15 mouse cellular contexts compared by ENCODE assay signal in the genomic region with DNA sequence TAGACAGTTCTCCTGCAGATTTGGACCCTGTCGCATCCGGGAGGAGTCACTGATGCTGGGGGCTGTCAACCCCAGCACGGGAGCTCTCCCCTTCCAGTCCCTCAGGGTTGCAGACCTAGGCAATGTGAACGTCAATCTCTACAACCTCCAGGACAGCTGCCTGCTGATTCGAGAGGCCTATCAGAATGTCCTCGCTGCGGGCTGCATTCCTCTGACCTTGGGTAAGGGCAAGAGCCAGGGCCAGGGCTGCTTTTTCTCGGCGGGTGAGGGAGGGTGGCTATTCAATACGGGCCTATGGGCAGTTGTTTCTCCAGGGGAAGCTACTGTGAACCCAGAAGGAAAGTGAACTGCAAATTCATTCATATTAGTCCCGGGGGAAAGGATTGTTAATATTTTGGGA. TPM values are rescaled to one million over a fixed set of nuclear protein-coding genes. Genes with fewer than 3 reads are reported as not detected.
DNase-seq lines count a peak whose midpoint lies in the region; TF ChIP-seq lines count a peak whose summit lies in the region.
"Had no signal": no experiment of that assay in that cellular context is flagged by ENCODE, and none has a peak within 500 bp of the region (broad histone marks: within the 10 kb centered on the region; RNA-seq: fewer than 3 reads in every experiment).

No protein-coding gene starts in this region.

- H3K9ac ChIP-seq in liver, adult 2 months (ENCODE audit: low read depth, low read length) = peak overlapping the region; percentile 78

- H3K4me1 ChIP-seq in liver, adult 2 months (ENCODE audit: control insufficient read depth, insufficient read depth, low read length) = peaks cover 18% of the 10 kb centered on the region
- H3K4me1 ChIP-seq in embryonic facial prominence, embryonic 10.5 days = peaks cover 23% of the 10 kb centered on the region

- H3K9me3 ChIP-seq in embryonic facial prominence, embryonic 10.5 days = no peaks in the 10 kb centered on the region
- H3K9me3 ChIP-seq: G1E had no signal

- H3K79me2 ChIP-seq in liver, adult 2 months (ENCODE audit: control insufficient read depth, insufficient read depth, low read length) = peaks cover 15% of the 10 kb centered on the region; the same call in 1 of the 2 replicates

- intact Hi-C loops in heart, postnatal 10 days (cut with DNase I) = no loop called here
- intact Hi-C loops in left cerebral cortex, postnatal 36 days (cut with DNase I) = no loop called here

- peak overlapping the region; percentile 93 for H3K27ac ChIP-seq in liver, adult 2 months (replicated peaks; ENCODE audit: insufficient read depth, low read depth, low read length)
- no peak overlapping the region for H3K27ac ChIP-seq in embryonic facial prominence, embryonic 10.5 days (replicated peaks)

- 0 out of 2 replicates have a peak, but pooled peaks have one; percentile 26 for TF ChIP-seq POLR2A in liver, adult 2 months (IDR thresholded peaks at IDR 0.05; ENCODE audit: extremely low read depth, insufficient read depth, low read length)

- 15% methylated on average over 11 of the region's 11 CpGs for WGBS in liver, adult 2 months
- WGBS in embryonic facial prominence, embryonic 10.5 days = 36% methylated on average over 11 of the region's 11 CpGs

- H3K27me3 ChIP-seq in liver, adult 2 months (ENCODE audit: control insufficient read depth, insufficient read depth, low read length) = no peaks in the 10 kb centered on the region
- peaks cover 15% of the 10 kb centered on the region; the same call in 1 of the 2 replicates for H3K27me3 ChIP-seq in embryonic facial prominence, embryonic 10.5 days (replicated peaks; ENCODE audit: low read depth, poor library complexity, severe bottlenecking)

- TF ChIP-seq CTCF in liver, adult 2 months (IDR thresholded peaks at IDR 0.05; ENCODE audit: low read depth, low read length) = no peak

- DNase-seq in liver, adult 2 months (ENCODE audit: extremely low read depth, low read depth, low spot score) = peak; percentile 80
- no peak for DNase-seq in liver
- DNase-seq in gastrocnemius, postnatal 10 days = peak; percentile 58
- peak; percentile 55 to 72 for DNase-seq in heart, postnatal 10 days
- peak; percentile 51 for DNase-seq in testis, postnatal 10 days (ENCODE audit: low spot score)
- DNase-seq in embryonic facial prominence, embryonic 10.5 days (ENCODE audit: low spot score) = no peak
- DNase-seq in left cerebral cortex, postnatal 36 days (ENCODE audit: low spot score in 2 of 2) = no peak
- no peak for DNase-seq in frontal cortex, postnatal 25 days (ENCODE audit: low spot score in 2 of 2)
- DNase-seq: lung, postnatal 14 days; right cerebral cortex, postnatal 4 days had no signal

- H3K36me3 ChIP-seq in liver, adult 2 months (ENCODE audit: control insufficient read depth, insufficient read depth, low read length) = peaks cover 6% of the 10 kb centered on the region
- no peaks in the 10 kb centered on the region for H3K36me3 ChIP-seq in embryonic facial prominence, embryonic 10.5 days (replicated peaks)
- H3K36me3 ChIP-seq: G1E had no signal

- peak overlapping the region; percentile 43 for H3K4me3 ChIP-seq in liver, adult 2 months (ENCODE audit: insufficient read depth, low read depth, low read length)
- H3K4me3 ChIP-seq in embryonic facial prominence, embryonic 10.5 days = no peak overlapping the region
- H3K4me3 ChIP-seq: erythroblast, embryonic 14.5 days had no signal

RNA-seq across cellular contexts. Expression of a gene that starts 3.1 kb away (rescaled TPM):
- 164 and 180 TPM in 2 replicates for total RNA-seq in liver, adult 2 months (2014; rRNA removed)
- 453 and 487 TPM in 2 replicates for polyA plus RNA-seq in liver, adult 2 months (2012; rRNA removed)
- 1 to 10 TPM in 1 of 2 experiments, under 1 TPM in 1; 0.78 to 1.2 TPM for total RNA-seq in gastrocnemius, postnatal 10 days (2021)
- under 1 TPM; 0.48 to 0.79 TPM for total RNA-seq in heart, postnatal 10 days (2021)
- not detected in 2 replicates for polyA plus RNA-seq in embryonic facial prominence, embryonic 10.5 days (2016; fragmentation: Nextera tagmentation; extraction: Ambion mirVana)
- total RNA-seq in left cerebral cortex, postnatal 36 days (2021) = 1 to 10 TPM; 1.1 to 1.3 TPM
- total RNA-seq: layer of hippocampus, postnatal 10 days; midbrain, postnatal 0 days; neutrophil, adult 5-6 weeks had no signal
- polyA plus RNA-seq: G1E; midbrain, postnatal 0 days had no signal

RNA-seq across cellular contexts. Expression of a gene that starts 26.3 kb away (rescaled TPM):
- 59.2 and 64.0 TPM in 2 replicates for total RNA-seq in liver, adult 2 months (2014; rRNA removed)
- 51.2 and 55.7 TPM in 2 replicates for polyA plus RNA-seq in liver, adult 2 months (2012; rRNA removed)
- total RNA-seq in gastrocnemius, postnatal 10 days (2021) = 10 to 100 TPM; 41.8 to 44.7 TPM
- total RNA-seq in heart, postnatal 10 days (2021) = 10 to 100 TPM; 38.5 to 41.1 TPM
- polyA plus RNA-seq in embryonic facial prominence, embryonic 10.5 days (2016; fragmentation: Nextera tagmentation; extraction: Ambion mirVana) = 28.1 and 31.8 TPM in 2 replicates
- total RNA-seq in left cerebral cortex, postnatal 36 days (2021) = 10 to 100 TPM; 39.4 to 44.1 TPM

RNA-seq across cellular contexts. Expression of a gene that starts 41.2 kb away (rescaled TPM):
- 3.8 and 5.4 TPM in 2 replicates for total RNA-seq in liver, adult 2 months (2014; rRNA removed)
- polyA plus RNA-seq in liver, adult 2 months (2012; rRNA removed) = 5.5 and 5.6 TPM in 2 replicates
- 1 to 10 TPM; 8.6 to 9.1 TPM for total RNA-seq in gastrocnemius, postnatal 10 days (2021)
- total RNA-seq in heart, postnatal 10 days (2021) = 10 to 100 TPM; 17.6 to 18.0 TPM
- polyA plus RNA-seq in embryonic facial prominence, embryonic 10.5 days (2016; fragmentation: Nextera tagmentation; extraction: Ambion mirVana) = 4.0 and 4.8 TPM in 2 replicates
- total RNA-seq in left cerebral cortex, postnatal 36 days (2021) = 10 to 100 TPM; 39.7 to 41.9 TPM

RNA-seq across cellular contexts. Expression of a gene that starts 43.9 kb away (rescaled TPM):
- total RNA-seq in liver, adult 2 months (2014; rRNA removed) = 8.4 and 10.5 TPM in 2 replicates
- polyA plus RNA-seq in liver, adult 2 months (2012; rRNA removed) = 10.9 and 13.3 TPM in 2 replicates
- 1 to 10 TPM; 5.6 to 8.0 TPM for total RNA-seq in gastrocnemius, postnatal 10 days (2021)
- total RNA-seq in heart, postnatal 10 days (2021) = 10 to 100 TPM; 10.5 to 12.4 TPM
- 21.2 and 23.1 TPM in 2 replicates for polyA plus RNA-seq in embryonic facial prominence, embryonic 10.5 days (2016; fragmentation: Nextera tagmentation; extraction: Ambion mirVana)
- 10 to 100 TPM; 20.9 to 26.9 TPM for total RNA-seq in left cerebral cortex, postnatal 36 days (2021)

Comparison
In these comparisons a context has a peak if more than half of its experiments do, and no peak if none do; other contexts are left out.
1. DNase-seq: peak in liver, adult 2 months (single experiment), gastrocnemius, postnatal 10 days (single experiment), heart, postnatal 10 days (2 of 2) and testis, postnatal 10 days (single experiment); none in liver (single experiment), embryonic facial prominence, embryonic 10.5 days (single experiment), left cerebral cortex, postnatal 36 days (0 of 2) and frontal cortex, postnatal 25 days (0 of 2).
2. RNA of a gene that starts 3.1 kb away (total RNA-seq): 164 to 180 TPM in liver, adult 2 months; 1.1 to 1.3 TPM in left cerebral cortex, postnatal 36 days, 0.78 to 1.2 TPM in gastrocnemius, postnatal 10 days and 0.48 to 0.79 TPM in heart, postnatal 10 days; every median in the first group is over 10 times any median in the second.